9 mouse cellular contexts compared by ENCODE assay signal in genomic region chr5:92698131-92698836, GRCm38 (mm10). TPM values are rescaled to one million over a fixed set of nuclear protein-coding genes. Genes with fewer than 3 reads are reported as not detected.
DNase-seq lines count a peak whose midpoint lies in the region; ATAC-seq and TF ChIP-seq lines count a peak whose summit lies in the region.
"Had no signal": no experiment of that assay in that cellular context is flagged by ENCODE, and none has a peak within 500 bp of the region (broad histone marks: within the 10 kb centered on the region; RNA-seq: fewer than 3 reads in every experiment).

No protein-coding gene starts in this region.

- H3K4me2 ChIP-seq in kidney, postnatal 0 days (ENCODE audit: low read length) = peak overlapping the region; percentile 50
- H3K4me2 ChIP-seq in embryonic facial prominence, embryonic 12.5 days (replicated peaks) = peak overlapping the region; percentile 53
- peak overlapping the region; percentile 15 for H3K4me2 ChIP-seq in intestine, embryonic 16.5 days (ENCODE audit: low read depth, low read length)

- no peak for TF ChIP-seq POLR2A in olfactory bulb, adult 2 months (IDR thresholded peaks at IDR 0.05; ENCODE audit: insufficient read depth, low read depth, low read length)

- peak; percentile 84 for DNase-seq in kidney, postnatal 0 days (ENCODE audit: low spot score)
- no peak for DNase-seq in kidney, postnatal 14 days
- no peak for DNase-seq in frontal cortex, postnatal 10 days (ENCODE audit: low spot score in 2 of 2)
- DNase-seq in layer of hippocampus, postnatal 25 days (ENCODE audit: extremely low spot score in 1 of 2, low spot score in 1 of 2) = no peak
- no peak for DNase-seq in left cerebral cortex, postnatal 4 days

- WGBS in kidney, postnatal 0 days = 5% methylated on average over 15 of the region's 15 CpGs
- 3% methylated on average over 15 of the region's 15 CpGs for WGBS in embryonic facial prominence, embryonic 12.5 days
- 8% methylated on average over 15 of the region's 15 CpGs for WGBS in intestine, embryonic 16.5 days
- 3% methylated on average over 15 of the region's 15 CpGs for WGBS in olfactory bulb, adult 2 months

- H3K4me3 ChIP-seq in kidney, postnatal 0 days (replicated peaks; ENCODE audit: low read depth, low read length) = peak overlapping the region; percentile 6; the same call in 1 of the 2 replicates
- peak overlapping the region; percentile 22 for H3K4me3 ChIP-seq in embryonic facial prominence, embryonic 12.5 days
- H3K4me3 ChIP-seq in intestine, embryonic 16.5 days (ENCODE audit: low read length) = 0 out of 2 replicates have a peak overlapping the region, but pooled peaks have one; percentile 2
- H3K4me3 ChIP-seq in olfactory bulb, adult 2 months (ENCODE audit: insufficient read depth, low read depth, low read length) = peak overlapping the region; percentile 33
- H3K4me3 ChIP-seq: megakaryocyte, embryonic 14.5 days had no signal

- no peak for TF ChIP-seq CTCF in kidney, postnatal 0 days (IDR thresholded peaks at IDR 0.05; ENCODE audit: low read depth)
- no peak for TF ChIP-seq CTCF in olfactory bulb, adult 2 months (IDR thresholded peaks at IDR 0.05; ENCODE audit: insufficient read depth, low read depth, low read length)

- H3K4me1 ChIP-seq in kidney, postnatal 0 days (replicated peaks; ENCODE audit: insufficient read depth, low read length) = peaks cover 14% of the 10 kb centered on the region; the same call in 1 of the 2 replicates
- H3K4me1 ChIP-seq in embryonic facial prominence, embryonic 12.5 days = peaks cover 13% of the 10 kb centered on the region; the same call in 1 of the 2 replicates
- 0 out of 2 replicates have a peak, but pooled peaks cover 3% of the 10 kb centered on the region for H3K4me1 ChIP-seq in intestine, embryonic 16.5 days (ENCODE audit: control insufficient read depth, insufficient read depth, low read length)
- peaks cover 6% of the 10 kb centered on the region for H3K4me1 ChIP-seq in olfactory bulb, adult 2 months (ENCODE audit: control insufficient read depth, insufficient read depth, low read length)
- H3K4me1 ChIP-seq: megakaryocyte, embryonic 14.5 days had no signal

- H3K36me3 ChIP-seq in kidney, postnatal 0 days (ENCODE audit: insufficient read depth, low read length) = no peaks in the 10 kb centered on the region
- no peaks in the 10 kb centered on the region for H3K36me3 ChIP-seq in embryonic facial prominence, embryonic 12.5 days
- no peaks in the 10 kb centered on the region for H3K36me3 ChIP-seq in intestine, embryonic 16.5 days (ENCODE audit: control insufficient read depth, insufficient read depth, low read length)

- H3K9ac ChIP-seq in kidney, postnatal 0 days (ENCODE audit: low read depth, low read length) = no peak overlapping the region
- 0 out of 2 replicates have a peak overlapping the region, but pooled peaks have one; percentile 24 for H3K9ac ChIP-seq in embryonic facial prominence, embryonic 12.5 days
- H3K9ac ChIP-seq in intestine, embryonic 16.5 days (ENCODE audit: low read depth, low read length) = no peak overlapping the region

- ATAC-seq in kidney, postnatal 0 days (replicated peaks; ENCODE audit: low FRiP score, low read depth) = no peak
- ATAC-seq in embryonic facial prominence, embryonic 12.5 days (ENCODE audit: insufficient number of reproducible peaks, insufficient read depth, low FRiP score, low TSS enrichment) = peak; percentile 83
- peak; percentile 44; the same call in 1 of the 2 replicates for ATAC-seq in intestine, embryonic 16.5 days

- no peak overlapping the region for H3K27ac ChIP-seq in kidney, postnatal 0 days
- H3K27ac ChIP-seq in embryonic facial prominence, embryonic 12.5 days = peak overlapping the region; percentile 11; the same call in 1 of the 2 replicates
- no peak overlapping the region for H3K27ac ChIP-seq in intestine, embryonic 16.5 days (ENCODE audit: low read length)
- no peak overlapping the region for H3K27ac ChIP-seq in olfactory bulb, adult 2 months (ENCODE audit: insufficient read depth, low read depth, low read length)

- no peaks in the 10 kb centered on the region for H3K27me3 ChIP-seq in kidney, postnatal 0 days (ENCODE audit: insufficient read depth, low read length)
- H3K27me3 ChIP-seq in embryonic facial prominence, embryonic 12.5 days = no peaks in the 10 kb centered on the region
- H3K27me3 ChIP-seq in intestine, embryonic 16.5 days (replicated peaks; ENCODE audit: control insufficient read depth, insufficient read depth, low read length) = no peaks in the 10 kb centered on the region

- H3K9me3 ChIP-seq in kidney, postnatal 0 days (replicated peaks; ENCODE audit: low read length) = no peaks in the 10 kb centered on the region
- H3K9me3 ChIP-seq in embryonic facial prominence, embryonic 12.5 days = no peaks in the 10 kb centered on the region
- no peaks in the 10 kb centered on the region for H3K9me3 ChIP-seq in intestine, embryonic 16.5 days (ENCODE audit: control insufficient read depth, low read length)

- intact Hi-C loops in left cerebral cortex, postnatal 4 days (cut with DNase I) = no loop called here

RNA-seq across cellular contexts. Expression of gene Shroom3, which starts 15.0 kb away (rescaled TPM):
- 5.5 and 6.7 TPM in 2 replicates for polyA plus RNA-seq in kidney, postnatal 0 days (2015; fragmentation: Nextera tagmentation; extraction: Ambion mirVana)
- 5.2 and 6.6 TPM in 2 replicates for polyA plus RNA-seq in embryonic facial prominence, embryonic 12.5 days (2016; fragmentation: Nextera tagmentation; extraction: Ambion mirVana)
- 6.0 and 6.4 TPM in 2 replicates for polyA plus RNA-seq in intestine, embryonic 16.5 days (2015; fragmentation: Nextera tagmentation; extraction: Ambion mirVana)
- not detected in 2 replicates for polyA plus RNA-seq in olfactory bulb, adult 2 months (2012; ENCODE audit: insufficient read depth, insufficient read length, low replicate concordance, missing spikeins)
- 1 to 10 TPM; 1.7 to 2.7 TPM for total RNA-seq in layer of hippocampus, postnatal 25 days (2021)
- 1 to 10 TPM; 3.2 to 4.9 TPM for total RNA-seq in left cerebral cortex, postnatal 4 days (2021)

RNA-seq across cellular contexts. Expression of gene Ccdc158, which starts 23.2 kb away (rescaled TPM):
- 1.1 TPM in 2 replicates for polyA plus RNA-seq in kidney, postnatal 0 days (2015; fragmentation: Nextera tagmentation; extraction: Ambion mirVana)
- polyA plus RNA-seq in embryonic facial prominence, embryonic 12.5 days (2016; fragmentation: Nextera tagmentation; extraction: Ambion mirVana) = 1.1 and 1.3 TPM in 2 replicates
- 0.88 and 1.2 TPM in 2 replicates for polyA plus RNA-seq in intestine, embryonic 16.5 days (2015; fragmentation: Nextera tagmentation; extraction: Ambion mirVana)
- polyA plus RNA-seq in olfactory bulb, adult 2 months (2012; ENCODE audit: insufficient read depth, insufficient read length, low replicate concordance, missing spikeins) = not detected in 2 replicates
- 1 to 10 TPM in 1 of 2 experiments, under 1 TPM in 1; 0.49 to 1.0 TPM for total RNA-seq in layer of hippocampus, postnatal 25 days (2021)
- total RNA-seq in left cerebral cortex, postnatal 4 days (2021) = under 1 TPM; 0.52 to 0.64 TPM
